11 mouse cellular contexts compared by ENCODE assay signal in the genomic region with DNA sequence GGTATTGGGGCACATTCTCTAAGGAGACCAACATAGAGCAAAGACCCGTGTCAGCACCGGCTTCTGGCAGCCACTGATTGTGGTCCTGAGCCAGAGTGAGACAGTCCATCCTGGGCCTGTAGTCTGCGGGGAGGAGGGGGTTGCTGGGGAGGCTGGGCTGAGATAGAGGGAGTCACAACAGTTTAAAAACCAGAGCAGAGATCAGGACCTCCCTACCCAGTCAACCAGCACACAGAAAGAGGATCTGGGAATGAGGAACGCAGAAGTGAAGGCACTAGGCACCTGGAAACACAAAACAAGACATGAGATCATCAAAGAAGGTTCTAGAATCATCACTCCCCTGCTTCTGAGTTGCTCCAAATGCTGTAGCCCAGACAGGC.
DNase-seq lines count a peak whose midpoint lies in the region; ATAC-seq lines count a peak whose summit lies in the region.
"Had no signal": no experiment of that assay in that cellular context is flagged by ENCODE, and none has a peak within 500 bp of the region (broad histone marks: within the 10 kb centered on the region; RNA-seq: fewer than 3 reads in every experiment).

No protein-coding gene starts in this region.

- H3K36me3 ChIP-seq in heart, embryonic 13.5 days, result no peaks in the 10 kb centered on the region
- no peaks in the 10 kb centered on the region for H3K36me3 ChIP-seq in heart, embryonic 14.5 days (ENCODE audit: control insufficient read depth, insufficient read depth, low read length)

- H3K27me3 ChIP-seq in heart, embryonic 13.5 days (replicated peaks), result no peaks in the 10 kb centered on the region
- no peaks in the 10 kb centered on the region for H3K27me3 ChIP-seq in heart, embryonic 14.5 days (ENCODE audit: control insufficient read depth, insufficient read depth, low read length)

- ATAC-seq in heart, embryonic 13.5 days (ENCODE audit: extremely low read depth, insufficient number of reproducible peaks, low FRiP score, low TSS enrichment), result no peak
- ATAC-seq in common myeloid progenitor, adult 5-6 weeks (replicated peaks; ENCODE audit: low read depth, poor library complexity, severe bottlenecking), result peak; percentile 29; the same call in 1 of the 2 replicates
- ATAC-seq in heart, embryonic 14.5 days (ENCODE audit: insufficient number of reproducible peaks, insufficient read depth, low FRiP score, low read depth), result no peak
- peak; percentile 49 for ATAC-seq in megakaryocyte, adult 5-6 weeks (ENCODE audit: poor library complexity, severe bottlenecking)
- no peak for ATAC-seq in megakaryocyte-erythroid progenitor cell, adult 5-6 weeks (replicated peaks; ENCODE audit: low FRiP score, low TSS enrichment, poor library complexity, severe bottlenecking)
- no peak for ATAC-seq in activated CD4-positive, CD25-positive, alpha-beta regulatory T cell, adult 4 months
- no peak for ATAC-seq in erythroblast, adult 5-6 weeks (replicated peaks; ENCODE audit: low FRiP score, poor library complexity, severe bottlenecking)

- intact Hi-C loops in heart, postnatal 14 days (cut with DNase I), result no loop called here

- 50% methylated on average over 4 of the region's 4 CpGs for WGBS in heart, embryonic 13.5 days
- WGBS in heart, embryonic 14.5 days, result 46% methylated on average over 4 of the region's 4 CpGs

- H3K4me3 ChIP-seq in heart, embryonic 13.5 days, result no peak overlapping the region
- H3K4me3 ChIP-seq in heart, embryonic 14.5 days (ENCODE audit: control insufficient read depth in 1 of 2, insufficient read depth in 1 of 2, low read depth in 1 of 2, low read length in 2 of 2), result no peak overlapping the region

- peak overlapping the region; percentile 58 for H3K27ac ChIP-seq in heart, embryonic 13.5 days (replicated peaks)
- peak overlapping the region; percentile 25 to 39; a peak in 3 of 4 replicates for H3K27ac ChIP-seq in heart, embryonic 14.5 days (replicated peaks in 1 of 2; ENCODE audit: control insufficient read depth in 1 of 2, insufficient read depth in 1 of 2, low read depth in 2 of 2, low read length in 2 of 2)

- H3K4me1 ChIP-seq in heart, embryonic 13.5 days, result peaks cover 16% of the 10 kb centered on the region
- H3K4me1 ChIP-seq in heart, embryonic 14.5 days (ENCODE audit: control insufficient read depth in 2 of 2, insufficient read depth in 2 of 2, low read length in 2 of 2), result peaks cover 3 to 8% of the 10 kb centered on the region in 2 experiments; a peak in 2 of 4 replicates

- H3K9ac ChIP-seq in heart, embryonic 13.5 days, result no peak overlapping the region
- H3K9ac ChIP-seq in heart, embryonic 14.5 days (ENCODE audit: low read length), result no peak overlapping the region

- H3K4me2 ChIP-seq in heart, embryonic 13.5 days, result peak overlapping the region; percentile 8; the same call in 1 of the 2 replicates
- peak overlapping the region; percentile 14; the same call in 1 of the 2 replicates for H3K4me2 ChIP-seq in heart, embryonic 14.5 days (ENCODE audit: low read length)
- H3K4me2 ChIP-seq: liver, embryonic 11.5 days had no signal

- no peaks in the 10 kb centered on the region for H3K9me3 ChIP-seq in heart, embryonic 13.5 days
- H3K9me3 ChIP-seq in heart, embryonic 14.5 days (ENCODE audit: control insufficient read depth, low read length), result no peaks in the 10 kb centered on the region

- no peak for DNase-seq in heart, postnatal 14 days
- DNase-seq: cerebellum, adult 18-20 months; kidney, adult 11 months had no signal

Comparison
In these comparisons a context has a peak if more than half of its experiments do, and no peak if none do; other contexts are left out.
1. ATAC-seq: peak in common myeloid progenitor, adult 5-6 weeks (single experiment) and megakaryocyte, adult 5-6 weeks (single experiment); none in heart, embryonic 13.5 days (single experiment), heart, embryonic 14.5 days (single experiment), megakaryocyte-erythroid progenitor cell, adult 5-6 weeks (single experiment), activated CD4-positive, CD25-positive, alpha-beta regulatory T cell, adult 4 months (single experiment) and erythroblast, adult 5-6 weeks (single experiment).